Mouse (Mus musculus) spleen, postnatal 14 days (tissue): ENCODE data around the gene A4galt.
"Not testable (repeated sequence)": the region's sequence is repeated elsewhere in the genome, so short reads cannot be mapped to it uniquely, and the experiment has no call there.

Experiments
- DNase-seq, 2 experiments: peaks; one replicate each; pipeline ENCODE4 v3.0.0; 2021 to 2022; ENCODE audit warnings: low spot score in 2 of 2

A4galt gene

GRCm38 (mm10) chr15:83268428-83268827 is 16.9 kb upstream of the A4galt start:
- not testable (repeated sequence) for DNase-seq

GRCm38 (mm10) chr15:83265269-83265668 is 13.7 kb upstream of the A4galt start:
- no peak for DNase-seq

- DNase-seq = no peak
Measured at GRCm38 (mm10) chr15:83263405-83263804, 11.8 kb upstream of the A4galt start.

GRCm38 (mm10) chr15:83257906-83258305 is 6.3 kb upstream of the A4galt start:
- no peak for DNase-seq

- DNase-seq = no peak
Measured at GRCm38 (mm10) chr15:83256491-83256890, 4.9 kb upstream of the A4galt start.

GRCm38 (mm10) chr15:83255944-83256343 is 4.4 kb upstream of the A4galt start:
- DNase-seq = no peak

- DNase-seq = no peak
Measured at GRCm38 (mm10) chr15:83255191-83255782, 3.7 kb upstream of the A4galt start.

GRCm38 (mm10) chr15:83254372-83255070 is 2.9 kb upstream of the A4galt start:
- no peak for DNase-seq

GRCm38 (mm10) chr15:83252060-83252459 is 486 bp upstream of the A4galt start:
- no peak for DNase-seq

GRCm38 (mm10) chr15:83250651-83251175 is 861 bp downstream of the A4galt start:
- no peak for DNase-seq

- no peak for DNase-seq
Measured at GRCm38 (mm10) chr15:83249535-83250287, 1.9 kb downstream of the A4galt start.

- DNase-seq = no peak
Measured at GRCm38 (mm10) chr15:83248236-83248844, 3.2 kb downstream of the A4galt start.

GRCm38 (mm10) chr15:83244371-83244770 is 7.2 kb downstream of the A4galt start:
- DNase-seq = no peak

GRCm38 (mm10) chr15:83241961-83242680 is 9.5 kb downstream of the A4galt start:
- no peak for DNase-seq

GRCm38 (mm10) chr15:83241497-83241896 is 10.1 kb downstream of the A4galt start:
- DNase-seq = no peak

- no peak for DNase-seq
Measured at GRCm38 (mm10) chr15:83237460-83238243, 13.9 kb downstream of the A4galt start.

- DNase-seq = no peak
Measured at GRCm38 (mm10) chr15:83236824-83237223, 14.8 kb downstream of the A4galt start.

- DNase-seq = no peak
Measured at GRCm38 (mm10) chr15:83233219-83233992, 18.2 kb downstream of the A4galt start.

GRCm38 (mm10) chr15:83227559-83227958 is 24.0 kb downstream of the A4galt start:
- no peak for DNase-seq

GRCm38 (mm10) chr15:83226871-83227270 is 24.7 kb downstream of the A4galt start:
- no peak for DNase-seq
